Mouse (Mus musculus) CH12.LX (cell line): ENCODE results near the gene Ankrd22. TPM values are rescaled to one million over a fixed set of nuclear protein-coding genes. Genes with fewer than 3 reads are reported as not detected.

Experiments
- DNase-seq: peaks from one replicate; pipeline ENCODE4 v3.0.0-alpha.2; 2013; ENCODE audit errors: extremely low read depth
- H3K27ac ChIP-seq: 2 replicates; pipeline ENCODE4 v1.5.1; 2012; ENCODE audit warnings: low read depth, mild to moderate bottlenecking, control low read depth, moderate library complexity; ENCODE audit not compliant: insufficient read depth
- H3K27me3 ChIP-seq: replicated peaks from 2 replicates; pipeline ENCODE3; 2012; ENCODE audit warnings: inconsistent platforms
- H3K36me3 ChIP-seq, 2 experiments: replicated peaks in 1 of 2; 2 replicates each; pipeline versions ENCODE3 to v1.6.1; 2012; ENCODE audit warnings: inconsistent platforms in 1 of 2, low read length in 1 of 2, mild to moderate bottlenecking in 1 of 2, mixed read lengths in 1 of 2, moderate library complexity in 1 of 2; ENCODE audit not compliant: control insufficient read depth in 1 of 2, insufficient read depth in 1 of 2
- H3K4me1 ChIP-seq, 2 experiments: 2 replicates each; pipeline ENCODE4 v1.6.1; 2012; ENCODE audit warnings: inconsistent platforms in 1 of 2, moderate library complexity in 1 of 2; ENCODE audit not compliant: insufficient read depth in 2 of 2, control insufficient read depth in 1 of 2
- H3K4me2 ChIP-seq: 2 replicates; pipeline ENCODE4 v1.6.1; 2012; ENCODE audit warnings: low read depth, mild to moderate bottlenecking, control low read depth; ENCODE audit not compliant: poor library complexity, insufficient read depth, severe bottlenecking
- H3K4me3 ChIP-seq, 3 experiments: fragments of 150-350 bp in 1 of 3; sonication (generic) in 1 of 3; replicated peaks in 1 of 3; 2 replicates each; pipeline versions ENCODE3 to v1.5.1; 2011 to 2012; ENCODE audit warnings: low read depth in 2 of 3, low read length in 2 of 3, mild to moderate bottlenecking in 2 of 3, moderate library complexity in 2 of 3, control low read depth in 1 of 3, improper control_type of control experiment in 1 of 3, inconsistent platforms in 1 of 3, mixed read lengths in 1 of 3; ENCODE audit not compliant: poor library complexity in 1 of 3
- H3K79me2 ChIP-seq: replicated peaks from 2 replicates; pipeline ENCODE4 v1.6.1; 2012; ENCODE audit warnings: mild to moderate bottlenecking, moderate library complexity; ENCODE audit not compliant: control insufficient read depth, poor library complexity, insufficient read depth, severe bottlenecking; ENCODE audit errors: extremely low read depth
- H3K9ac ChIP-seq: 2 replicates; pipeline ENCODE4 v1.6.1; 2012; ENCODE audit warnings: low read depth, mild to moderate bottlenecking, control low read depth, moderate library complexity; ENCODE audit not compliant: insufficient read depth
- H3K9me3 ChIP-seq: replicated peaks from 2 replicates; pipeline ENCODE3; 2012; ENCODE audit warnings: low read length, inconsistent platforms, mixed read lengths
- BHLHE40 ChIP-seq: IDR thresholded peaks from 2 replicates; pipeline ENCODE4 v1.6.1; 2011; ENCODE audit warnings: mild to moderate bottlenecking, low read depth, low read length, improper control_type of control experiment
- CHD1 ChIP-seq: IDR thresholded peaks from 2 replicates; pipeline ENCODE4 v1.6.1; 2012; ENCODE audit warnings: low read depth, low read length, improper control_type of control experiment, inconsistent platforms
- CTCF ChIP-seq, 2 experiments: IDR thresholded peaks in 1 of 2; conservative IDR thresholded peaks in 1 of 2; 2 replicates each; pipeline ENCODE4 v1.5.1; 2011 to 2012; ENCODE audit warnings: low read depth in 2 of 2, low read length in 2 of 2, improper control_type of control experiment in 1 of 2, inconsistent platforms in 1 of 2, mild to moderate bottlenecking in 1 of 2, moderate library complexity in 1 of 2
- E2F4 ChIP-seq: IDR thresholded peaks from 2 replicates; pipeline ENCODE4 v1.6.1; 2011; ENCODE audit warnings: low read depth, low read length, improper control_type of control experiment; ENCODE audit not compliant: insufficient replicate concordance
- EP300 ChIP-seq: IDR thresholded peaks from 2 replicates; pipeline ENCODE4 v1.6.1; 2011; ENCODE audit warnings: low read length, improper control_type of control experiment
- ETS1 ChIP-seq: conservative IDR thresholded peaks from 2 replicates; pipeline ENCODE4 v1.6.1; 2012; ENCODE audit warnings: low read depth, mild to moderate bottlenecking, inconsistent platforms, low read length, improper control_type of control experiment, moderate library complexity
- GABPA ChIP-seq: IDR thresholded peaks from 2 replicates; pipeline ENCODE4 v1.6.1; 2012; ENCODE audit warnings: low read depth, low read length, improper control_type of control experiment, inconsistent platforms; ENCODE audit not compliant: insufficient replicate concordance
- HCFC1 ChIP-seq: IDR thresholded peaks from 2 replicates; pipeline ENCODE4 v1.6.1; 2012; ENCODE audit warnings: low read depth, mild to moderate bottlenecking, inconsistent platforms, low read length, improper control_type of control experiment
- IRF4 ChIP-seq: IDR thresholded peaks from 2 replicates; pipeline ENCODE4 v1.6.1; 2014; ENCODE audit warnings: low read depth, mild to moderate bottlenecking, inconsistent platforms, low read length, improper control_type of control experiment
- JUN ChIP-seq: IDR thresholded peaks from 2 replicates; pipeline ENCODE4 v1.6.1; 2011; ENCODE audit warnings: low read depth, mild to moderate bottlenecking, low read length, improper control_type of control experiment, moderate library complexity; ENCODE audit not compliant: insufficient read depth
- JUND ChIP-seq: conservative IDR thresholded peaks from 2 replicates; pipeline ENCODE4 v1.6.1; 2011; ENCODE audit warnings: low read depth, low read length, improper control_type of control experiment
- MAFK ChIP-seq: IDR thresholded peaks from 2 replicates; pipeline ENCODE4 v1.6.1; 2011; ENCODE audit warnings: low read length, improper control_type of control experiment; ENCODE audit not compliant: insufficient replicate concordance
- MAX ChIP-seq: IDR thresholded peaks from 2 replicates; pipeline ENCODE4 v1.6.1; 2011; ENCODE audit warnings: low read length, improper control_type of control experiment
- MAZ ChIP-seq: IDR thresholded peaks from 2 replicates; pipeline ENCODE4 v1.6.1; 2012; ENCODE audit warnings: low read depth, mild to moderate bottlenecking, inconsistent platforms, low read length, improper control_type of control experiment, moderate library complexity
- MEF2A ChIP-seq: IDR thresholded peaks from 2 replicates; pipeline ENCODE4 v1.6.1; 2014; ENCODE audit warnings: low read depth, mild to moderate bottlenecking, inconsistent platforms, low read length, improper control_type of control experiment, borderline replicate concordance
- MXI1 ChIP-seq: IDR thresholded peaks from 2 replicates; pipeline ENCODE4 v1.6.1; 2011; ENCODE audit warnings: mild to moderate bottlenecking, low read depth, low read length, improper control_type of control experiment
- MYC ChIP-seq: IDR thresholded peaks from 2 replicates; pipeline ENCODE4 v1.6.1; 2011; ENCODE audit warnings: low read depth, mild to moderate bottlenecking, improper control_type of control experiment, low read length
- NELFE ChIP-seq: IDR thresholded peaks from 2 replicates; pipeline ENCODE4 v1.6.1; 2011; ENCODE audit warnings: low read depth, low read length, improper control_type of control experiment
- PAX5 ChIP-seq: IDR thresholded peaks from 2 replicates; pipeline ENCODE4 v1.6.1; 2012; ENCODE audit warnings: low read length, inconsistent platforms, mixed read lengths
- POLR2A ChIP-seq: IDR thresholded peaks from 2 replicates; pipeline ENCODE4 v1.6.1; 2011; ENCODE audit warnings: low read depth, mild to moderate bottlenecking, improper control_type of control experiment, low read length
- POLR2AphosphoS2 ChIP-seq: IDR thresholded peaks from 2 replicates; pipeline ENCODE4 v1.6.1; 2011; ENCODE audit warnings: low read depth, low read length, improper control_type of control experiment
- RAD21 ChIP-seq: IDR thresholded peaks from 2 replicates; pipeline ENCODE4 v1.6.1; 2011; ENCODE audit warnings: low read depth, mild to moderate bottlenecking, low read length, improper control_type of control experiment, moderate library complexity
- RCOR1 ChIP-seq: conservative IDR thresholded peaks from 2 replicates; pipeline ENCODE4 v1.6.1; 2012; ENCODE audit warnings: low read depth, mild to moderate bottlenecking, inconsistent platforms, low read length, improper control_type of control experiment
- SIN3A ChIP-seq: IDR thresholded peaks from 2 replicates; pipeline ENCODE4 v1.6.1; 2012; ENCODE audit warnings: low read length, improper control_type of control experiment, inconsistent platforms
- SMC3 ChIP-seq: IDR thresholded peaks from 2 replicates; pipeline ENCODE4 v1.6.1; 2011; ENCODE audit warnings: low read depth, low read length, improper control_type of control experiment
- TBP ChIP-seq: conservative IDR thresholded peaks from 2 replicates; pipeline ENCODE4 v1.6.1; 2011; ENCODE audit warnings: low read depth, low read length, improper control_type of control experiment
- TCF12 ChIP-seq: IDR thresholded peaks from 2 replicates; pipeline ENCODE4 v1.6.1; 2014; ENCODE audit warnings: low read depth, mild to moderate bottlenecking, inconsistent platforms, low read length, improper control_type of control experiment
- USF1 ChIP-seq: IDR thresholded peaks from 2 replicates; pipeline ENCODE4 v1.6.1; 2014; ENCODE audit warnings: low read depth, mild to moderate bottlenecking, inconsistent platforms, low read length, improper control_type of control experiment
- ZC3H11A ChIP-seq: IDR thresholded peaks from 2 replicates; pipeline ENCODE4 v1.6.1; 2012; ENCODE audit warnings: low read depth, mild to moderate bottlenecking, inconsistent platforms, low read length, improper control_type of control experiment
- ZKSCAN1 ChIP-seq: IDR thresholded peaks from 2 replicates; pipeline ENCODE4 v1.6.1; 2012; ENCODE audit warnings: low read depth, inconsistent platforms, low read length, improper control_type of control experiment, borderline replicate concordance
- ZMIZ1 ChIP-seq: IDR thresholded peaks from 2 replicates; pipeline ENCODE4 v1.6.1; 2012; ENCODE audit warnings: low read depth, mild to moderate bottlenecking, inconsistent platforms, low read length, improper control_type of control experiment
- ZNF384 ChIP-seq: IDR thresholded peaks from 2 replicates; pipeline ENCODE4 v1.6.1; 2012; ENCODE audit warnings: low read depth, low read length, improper control_type of control experiment, inconsistent platforms
- dilution Hi-C: fragments of 300-500 bp; cut with MboI; formaldehyde crosslinking; loops from 2 replicates; pipeline ENCODE4 v1.14.3; 2020; ENCODE audit warnings: low sequenced_read_pairs; ENCODE audit not compliant: extremely low pct_unique_long_range_greater_than_20kb, extremely low pct_ligation_motif_present
- in situ Hi-C: fragments of 300-500 bp; cut with MboI; formaldehyde crosslinking; loops from 3 replicates; pipeline ENCODE4 v1.14.3; 2019; ENCODE audit warnings: low sequenced_read_pairs, low pct_ligation_motif_present, low pct_unique_long_range_greater_than_20kb, mixed read lengths
- polyA plus RNA-seq: library from polyadenylated mRNA; unstranded; fragments of >175 nt; gene quantifications from 2 replicates; pipeline ENCODE4 v1.2.1, GENCODE M21; 2012; ENCODE audit warnings: low read depth; ENCODE audit not compliant: insufficient read length
- total RNA-seq, 2 experiments: library from RNA; depleted of rRNA; stranded (reverse); fragments of 300-350 nt in 1 of 2; fragments of >200 nt in 1 of 2; gene quantifications; 2 replicates each; pipeline ENCODE4 v1.2.3; 2012 to 2014

The Ankrd22 gene
- total and polyA plus RNA-seq, 3 experiments: not detected

DNA sequence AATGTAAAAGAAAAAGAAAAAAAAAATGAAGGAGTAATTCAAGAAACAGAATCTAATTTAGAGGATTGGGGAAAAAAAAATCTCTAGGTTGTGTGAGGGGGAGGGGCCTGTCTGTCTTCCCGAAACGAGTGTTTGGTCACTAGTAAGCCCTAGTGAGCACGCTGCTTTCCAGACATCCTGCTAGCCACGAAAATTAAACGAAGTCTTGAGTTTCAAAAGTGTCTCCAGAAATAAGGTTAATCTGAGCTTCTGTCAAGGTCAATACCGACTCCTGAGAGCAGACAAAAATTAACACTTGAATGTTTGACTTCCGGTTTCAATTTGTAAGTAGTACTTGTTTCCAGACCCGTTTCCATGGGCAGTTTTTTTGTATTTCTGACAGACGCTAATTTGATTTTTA is 27.3 kb upstream of the Ankrd22 start (continued):
- no peak for TF ChIP-seq MAZ
- TF ChIP-seq MEF2A: no peak
- TF ChIP-seq NELFE: no peak
- TF ChIP-seq ZC3H11A: no peak
- TF ChIP-seq MYC: peak; percentile 87
- TF ChIP-seq EP300: peak; percentile 27; the same call in 1 of the 2 replicates
- no peak for TF ChIP-seq PAX5
- peak; percentile 28; the same call in 1 of the 2 replicates for TF ChIP-seq IRF4
- TF ChIP-seq SMC3: no peak
- peak; percentile 32; the same call in 1 of the 2 replicates for TF ChIP-seq JUND
- no peak for TF ChIP-seq ZKSCAN1

DNA sequence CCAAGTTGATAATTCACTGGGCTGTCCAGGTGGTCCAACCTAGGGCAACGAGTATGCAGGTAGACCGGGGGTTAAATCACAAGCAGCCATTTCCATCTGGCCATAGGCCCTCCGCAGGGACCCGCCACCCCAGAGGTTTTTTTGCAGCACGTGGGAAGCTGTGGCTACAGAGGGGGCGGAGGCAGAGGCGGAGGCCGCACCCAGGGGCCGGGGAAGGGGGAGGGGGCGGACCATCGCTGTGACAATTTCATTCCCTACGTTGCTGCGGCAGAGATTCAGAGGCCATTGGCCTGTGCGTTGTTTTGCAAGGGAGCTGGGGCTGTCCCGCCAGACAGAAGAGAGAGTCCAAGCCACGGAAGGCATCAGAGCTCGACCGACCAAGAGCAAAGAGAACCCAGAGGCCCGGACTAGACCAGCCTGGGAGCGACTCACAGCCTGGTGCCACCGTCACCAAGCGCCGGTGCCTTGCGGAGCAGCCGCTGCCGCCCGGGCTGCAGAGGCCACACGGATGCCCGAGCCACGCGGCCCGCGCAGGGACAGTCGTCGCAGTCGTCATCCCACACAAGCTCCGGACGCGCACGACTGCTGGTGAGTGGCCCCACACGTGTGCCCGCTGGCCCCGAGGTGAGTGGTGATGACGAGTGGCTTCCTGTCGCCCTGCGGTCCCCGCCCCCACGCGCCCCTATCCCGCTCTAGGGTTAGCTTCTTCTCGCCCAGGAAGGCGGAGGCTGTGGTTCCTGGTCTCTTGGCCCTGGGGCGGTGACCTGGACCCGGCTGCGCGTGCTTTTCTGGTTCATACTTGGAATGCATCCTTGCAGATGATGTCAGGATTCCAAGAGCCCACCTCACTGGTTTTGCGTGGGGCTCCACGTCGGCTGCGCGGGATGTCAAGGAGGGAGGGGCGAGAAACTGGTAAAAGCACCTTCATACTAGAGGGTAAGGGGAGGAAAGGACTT is 26.4 kb upstream of the Ankrd22 start, which contains the start of gene Stambpl1:
Stambpl1 (plus strand) TSS at position 222 of the 956 bp plus-strand sequence.
- H3K4me2 ChIP-seq: peak within 1 kb of the TSS; percentile 44; the same call in 1 of the 2 replicates
- H3K4me1 ChIP-seq: peaks cover 4 to 38% of the 10 kb centered on the region in 2 experiments; a peak in 2 of 4 replicates
- dilution Hi-C loops (no loop called here), in situ Hi-C loops (no loop called here)
- no peaks in the 10 kb centered on the region for H3K27me3 ChIP-seq
- no peaks in the 10 kb centered on the region for H3K36me3 ChIP-seq
- peak; percentile 88 for DNase-seq
- H3K9me3 ChIP-seq: no peaks in the 10 kb centered on the region
- peaks cover 45% of the 10 kb centered on the region for H3K79me2 ChIP-seq
- H3K4me3 ChIP-seq: peak within 1 kb of the TSS; percentile 89 to 99 (median 97)
- H3K9ac ChIP-seq: peak within 1 kb of the TSS; percentile 78
- TF ChIP-seq RAD21: no peak
- peak; percentile 86 for TF ChIP-seq MXI1
- TF ChIP-seq MAZ: no peak
- 0 out of 2 replicates have a peak, but pooled peaks have one; percentile 18 for TF ChIP-seq RCOR1
- TF ChIP-seq JUND: no peak
- peak; percentile 64 for TF ChIP-seq SIN3A
- TF ChIP-seq E2F4: no peak
- TF ChIP-seq MEF2A: 0 out of 2 replicates have a peak, but pooled peaks have one; percentile 7
- TF ChIP-seq NELFE: peak; percentile 66
- no peak for TF ChIP-seq SMC3
- TF ChIP-seq CTCF (conservative IDR thresholded peaks at IDR 0.05 in 1 of 2, IDR thresholded peaks at IDR 0.05 in 1 of 2; ENCODE audit: low read depth in 2 of 2, low read length in 2 of 2): no peak
- TF ChIP-seq TBP: peak; percentile 68; the same call in 1 of the 2 replicates
- TF ChIP-seq POLR2AphosphoS2: no peak
- TF ChIP-seq MYC: peak; percentile 48; the same call in 1 of the 2 replicates
- TF ChIP-seq IRF4: peak; percentile 40; the same call in 1 of the 2 replicates
- TF ChIP-seq MAX: peak; percentile 47; the same call in 1 of the 2 replicates
- no peak for TF ChIP-seq CHD1
- no peak for TF ChIP-seq JUN
- no peak for TF ChIP-seq GABPA
- no peak for TF ChIP-seq MAFK
- TF ChIP-seq ZMIZ1: peak; percentile 74
- peak; percentile 80 for TF ChIP-seq POLR2A
- peak; percentile 86 for TF ChIP-seq BHLHE40
- TF ChIP-seq ZNF384: peak; percentile 78
- TF ChIP-seq ZC3H11A: no peak
- TF ChIP-seq HCFC1: peak; percentile 3; the same call in 1 of the 2 replicates
- peak; percentile 6 for TF ChIP-seq ETS1
- TF ChIP-seq EP300: peak; percentile 23; the same call in 1 of the 2 replicates
- peak; percentile 69 for TF ChIP-seq USF1
- TF ChIP-seq TCF12: peak; percentile 56
- TF ChIP-seq, all 38 proteins: peak for 18
- peak within 1 kb of the TSS; percentile 98 for H3K27ac ChIP-seq
